Mouse (Mus musculus) stomach, postnatal 0 days (tissue): ENCODE results near the gene Tcap. TPM values are rescaled to one million over a fixed set of nuclear protein-coding genes. Genes with fewer than 3 reads are reported as not detected.
A peak's percentile ranks its signal among the peaks of the same experiment; 100 is the strongest.

Experiments used
- ATAC-seq: fragments of 200-750 bp; cut with Nextera tagmentation; 2 replicates; pipeline ENCODE4 v1.8.0; 2017; ENCODE audit not compliant: low FRiP score, low TSS enrichment
- DNase-seq: peaks from one replicate; pipeline ENCODE4 v3.0.0-alpha.2; 2016; ENCODE audit warnings: low spot score
- H3K27ac ChIP-seq: fragments of 300-500 bp; sonication (generic); replicated peaks from 2 replicates; pipeline ENCODE4 v1.5.1; 2014; ENCODE audit warnings: mild to moderate bottlenecking, control low read depth
- H3K27me3 ChIP-seq: fragments of 300-500 bp; sonication (generic); 2 replicates; pipeline ENCODE4 v1.6.1; 2014; ENCODE audit warnings: low read length; ENCODE audit not compliant: control insufficient read depth, insufficient read depth
- H3K36me3 ChIP-seq: fragments of 300-500 bp; sonication (generic); 2 replicates; pipeline ENCODE4 v1.6.1; 2014; ENCODE audit warnings: low read length, mixed read lengths; ENCODE audit not compliant: control insufficient read depth, insufficient read depth
- H3K4me1 ChIP-seq: fragments of 300-500 bp; sonication (generic); replicated peaks from 2 replicates; pipeline ENCODE4 v1.6.1; 2014; ENCODE audit warnings: antibody characterized with exemption; ENCODE audit not compliant: control insufficient read depth, insufficient read depth
- H3K4me2 ChIP-seq: fragments of 300-500 bp; sonication (generic); replicated peaks from 2 replicates; pipeline ENCODE4 v1.6.1; 2014; ENCODE audit warnings: low read depth, mild to moderate bottlenecking, control low read depth, moderate library complexity
- H3K4me3 ChIP-seq: fragments of 300-500 bp; sonication (generic); 2 replicates; pipeline ENCODE4 v1.5.1; 2014; ENCODE audit warnings: low read depth, low read length, control low read depth
- H3K9ac ChIP-seq: fragments of 300-500 bp; sonication (generic); 2 replicates; pipeline ENCODE4 v1.6.1; 2014; ENCODE audit warnings: mild to moderate bottlenecking, low read length, control low read depth, mixed read lengths
- H3K9me3 ChIP-seq: fragments of 300-500 bp; sonication (generic); 2 replicates; pipeline ENCODE4 v1.6.1; 2016; ENCODE audit warnings: low read length; ENCODE audit not compliant: control insufficient read depth
- CTCF ChIP-seq: IDR thresholded peaks from 2 replicates; pipeline ENCODE4 v1.5.1; 2016; ENCODE audit warnings: antibody characterized with exemption, low read depth, mild to moderate bottlenecking, moderate library complexity
- EP300 ChIP-seq: optimal IDR thresholded peaks from 2 replicates; pipeline ENCODE3; 2016; ENCODE audit warnings: antibody characterized with exemption
- WGBS: fragments of 180-500 bp; shearing (Covaris S2); extraction: QIAGEN DNeasy Blood & Tissue Kit; methylation state at CpG from one replicate; pipeline ENCODE4 v1.1.7; 2014; 5-methylcytosine and 5-hydroxymethylcytosine counted together
- polyA plus RNA-seq: library from polyadenylated mRNA; unstranded; fragments of >200 nt; fragmentation: Nextera tagmentation; extraction: Ambion mirVana; gene quantifications from 2 replicates; pipeline ENCODE4 v1.2.1, GENCODE M21; 2015

Tcap gene
- 0.13 and 0.38 TPM in 2 replicates for polyA plus RNA-seq

- DNase-seq (no peak), ATAC-seq (no peak)
- no peaks in the 10 kb centered on the region for H3K4me1 ChIP-seq
- H3K36me3 ChIP-seq = peaks cover 6% of the 10 kb centered on the region; the same call in 1 of the 2 replicates
- H3K9ac ChIP-seq = no peak within 1 kb of the TSS
- H3K9me3 ChIP-seq = no peaks in the 10 kb centered on the region
- no peak within 1 kb of the TSS for H3K27ac ChIP-seq
- H3K4me3 ChIP-seq = no peak within 1 kb of the TSS
- 56% methylated on average over 14 of the region's 14 CpGs for WGBS
- no peak within 1 kb of the TSS for H3K4me2 ChIP-seq
- TF ChIP-seq CTCF (no peak), EP300 (no peak)
- H3K27me3 ChIP-seq = peaks cover 4% of the 10 kb centered on the region; the same call in 1 of the 2 replicates
Measured at GRCm38 (mm10) chr11:98383261-98384030, at the start of gene Tcap. Gene Tcap, plus strand, starts transcription at chr11:98383811.

- H3K27ac ChIP-seq = no peak overlapping the region
- H3K4me2 ChIP-seq = peak overlapping the region; percentile 31
- peaks cover 43% of the 10 kb centered on the region; the same call in 1 of the 2 replicates for H3K27me3 ChIP-seq
- H3K36me3 ChIP-seq = no peaks in the 10 kb centered on the region
- ATAC-seq (no peak), DNase-seq (no peak)
- no peak overlapping the region for H3K9ac ChIP-seq
- H3K4me3 ChIP-seq = peak overlapping the region; percentile 13; the same call in 1 of the 2 replicates
- WGBS = 3% methylated on average over 33 of the region's 41 CpGs
- no peaks in the 10 kb centered on the region; the same call in 1 of the 2 replicates for H3K4me1 ChIP-seq
- no peaks in the 10 kb centered on the region for H3K9me3 ChIP-seq
- TF ChIP-seq CTCF (no peak), EP300 (no peak)
Measured at GRCm38 (mm10) chr11:98333981-98334741, 49.5 kb upstream of the Tcap start.

- no peak for DNase-seq
- Histone ChIP-seq H3K4me3 (no peak overlapping the region), H3K9ac (no peak overlapping the region), H3K4me1 (peaks cover 3% of the 10 kb centered on the region), H3K27me3 (peaks cover 32% of the 10 kb centered on the region; the same call in 1 of the 2 replicates), H3K4me2 (no peak overlapping the region), H3K9me3 (no peaks in the 10 kb centered on the region), H3K36me3 (no peaks in the 10 kb centered on the region), H3K27ac (no peak overlapping the region)
- no peak for ATAC-seq
- WGBS = 8% methylated on average over 9 of the region's 9 CpGs
- no peak for TF ChIP-seq EP300
- no peak for TF ChIP-seq CTCF
Measured at GRCm38 (mm10) chr11:98335250-98335649, 48.4 kb upstream of the Tcap start.

- DNase-seq = no peak
- TF ChIP-seq EP300 = no peak
- TF ChIP-seq CTCF = peak; percentile 56
- 17% methylated on average over 13 of the region's 13 CpGs for WGBS
- Histone ChIP-seq H3K9ac (no peak overlapping the region), H3K27ac (no peak overlapping the region), H3K4me3 (no peak overlapping the region), H3K4me1 (peaks cover 3% of the 10 kb centered on the region), H3K4me2 (no peak overlapping the region), H3K36me3 (no peaks in the 10 kb centered on the region), H3K9me3 (no peaks in the 10 kb centered on the region), H3K27me3 (peaks cover 26% of the 10 kb centered on the region; the same call in 1 of the 2 replicates)
- no peak for ATAC-seq
Measured at GRCm38 (mm10) chr11:98336245-98337107, 47.1 kb upstream of the Tcap start.

GRCm38 (mm10) chr11:98338507-98338961 is 45.1 kb upstream of the Tcap start:
- peak overlapping the region; percentile 96 for H3K4me2 ChIP-seq
- peak overlapping the region; percentile 61 for H3K9ac ChIP-seq
- peak overlapping the region; percentile 53 for H3K27ac ChIP-seq
- peak; percentile 70 for DNase-seq
- TF ChIP-seq EP300 = no peak
- no peak for TF ChIP-seq CTCF
- no peaks in the 10 kb centered on the region for H3K36me3 ChIP-seq
- peaks cover 23% of the 10 kb centered on the region; the same call in 1 of the 2 replicates for H3K27me3 ChIP-seq
- under 1% methylated on average over 36 of the region's 57 CpGs for WGBS
- H3K4me1 ChIP-seq = peaks cover 3% of the 10 kb centered on the region
- H3K4me3 ChIP-seq = peak overlapping the region; percentile 49
- H3K9me3 ChIP-seq = no peaks in the 10 kb centered on the region
- ATAC-seq = no peak
